17 mouse cellular contexts compared by ENCODE assay signal in genomic region chr5:4973408-4973807, GRCm38 (mm10).
"Had no signal": no experiment of that assay in that cellular context is flagged by ENCODE, and none has a peak within 500 bp of the region (broad histone marks: within the 10 kb centered on the region; RNA-seq: fewer than 3 reads in every experiment).

No protein-coding gene starts in this region.

- DNase-seq: left cerebral cortex, postnatal 4 days; liver; liver, embryonic 13.5 days; liver, postnatal 0 days; lung, adult 18-20 months; lung, adult 2 months; lung, embryonic 14.5 days; lung, postnatal 10 days; lung, postnatal 14 days; lung, postnatal 36 days; lung, postnatal 4 days; midbrain, embryonic 14.5 days had no signal

- ATAC-seq: liver, embryonic 12.5 days; liver, postnatal 0 days; lung, postnatal 0 days; midbrain, embryonic 13.5 days; midbrain, embryonic 15.5 days; midbrain, embryonic 16.5 days had no signal
